Mouse (Mus musculus) hindbrain, embryonic 11.5 days (tissue): ENCODE measurements around the gene Prom2. TPM values are rescaled to one million over a fixed set of nuclear protein-coding genes. Genes with fewer than 3 reads are reported as not detected.

ENCODE experiments used
- ATAC-seq: fragments of 200-750 bp; cut with Nextera tagmentation; 2 replicates; pipeline ENCODE4 v1.8.0; 2017; ENCODE audit warnings: mild to moderate bottlenecking, moderate TSS enrichment, moderate library complexity; ENCODE audit not compliant: low FRiP score
- DNase-seq: peaks from one replicate; pipeline ENCODE4 v3.0.0-alpha.2; 2015; ENCODE audit warnings: low spot score
- H3K27ac ChIP-seq: fragments of 300-500 bp; sonication (generic); 2 replicates; pipeline ENCODE4 v1.5.1; 2014; ENCODE audit warnings: mild to moderate bottlenecking, low read depth, low read length
- H3K27me3 ChIP-seq: fragments of 300-500 bp; sonication (generic); 2 replicates; pipeline ENCODE4 v1.6.1; 2014; ENCODE audit warnings: mild to moderate bottlenecking, low read length, moderate library complexity, mixed read lengths; ENCODE audit not compliant: control insufficient read depth, insufficient read depth
- H3K36me3 ChIP-seq: fragments of 300-500 bp; sonication (generic); 2 replicates; pipeline ENCODE4 v1.6.1; 2014; ENCODE audit warnings: mild to moderate bottlenecking, low read length, moderate library complexity, mixed read lengths; ENCODE audit not compliant: control insufficient read depth, insufficient read depth
- H3K4me1 ChIP-seq: fragments of 300-500 bp; sonication (generic); replicated peaks from 2 replicates; pipeline ENCODE4 v1.6.1; 2014; ENCODE audit warnings: low read length, mixed read lengths; ENCODE audit not compliant: control insufficient read depth, insufficient read depth
- H3K4me2 ChIP-seq: fragments of 300-500 bp; sonication (generic); replicated peaks from 2 replicates; pipeline ENCODE4 v1.6.1; 2014; ENCODE audit warnings: mild to moderate bottlenecking, low read depth, low read length
- H3K4me3 ChIP-seq: fragments of 300-500 bp; sonication (generic); 2 replicates; pipeline ENCODE4 v1.5.1; 2014; ENCODE audit warnings: low read depth, low read length
- H3K9ac ChIP-seq: fragments of 300-500 bp; sonication (generic); 2 replicates; pipeline ENCODE4 v1.6.1; 2014; ENCODE audit warnings: low read depth, low read length
- H3K9me3 ChIP-seq: fragments of 300-500 bp; sonication (generic); 2 replicates; pipeline ENCODE4 v1.6.1; 2016; ENCODE audit warnings: low read length; ENCODE audit not compliant: control insufficient read depth
- WGBS: fragments of 180-500 bp; shearing (Covaris S2); extraction: QIAGEN DNeasy Blood & Tissue Kit; methylation state at CpG from one replicate; pipeline ENCODE4 v1.1.7; 2014; 5-methylcytosine and 5-hydroxymethylcytosine counted together
- polyA plus RNA-seq: library from polyadenylated mRNA; unstranded; fragments of >200 nt; fragmentation: Nextera tagmentation; extraction: Ambion mirVana; gene quantifications from 2 replicates; pipeline ENCODE4 v1.2.1, GENCODE M21; 2014

The Prom2 gene
- polyA plus RNA-seq, 1 experiment from 2014 or later: 0.86 TPM

GRCm38 (mm10) chr2:127535363-127535762 is 5.9 kb downstream of the Prom2 start:
- WGBS: 84% methylated on average over 9 of the region's 9 CpGs
- no peaks in the 10 kb centered on the region for H3K36me3 ChIP-seq
- ATAC-seq: no peak
- no peak overlapping the region for H3K4me3 ChIP-seq
- H3K4me2 ChIP-seq: no peak overlapping the region
- no peak overlapping the region for H3K9ac ChIP-seq
- peaks cover 15% of the 10 kb centered on the region for H3K27me3 ChIP-seq
- no peaks in the 10 kb centered on the region for H3K9me3 ChIP-seq
- no peak for DNase-seq
- no peak overlapping the region for H3K27ac ChIP-seq
- no peaks in the 10 kb centered on the region for H3K4me1 ChIP-seq

GRCm38 (mm10) chr2:127532379-127532778 is 8.9 kb downstream of the Prom2 start:
- Histone ChIP-seq H3K9me3 (no peaks in the 10 kb centered on the region), H3K4me1 (no peaks in the 10 kb centered on the region), H3K4me2 (no peak overlapping the region), H3K9ac (no peak overlapping the region), H3K4me3 (no peak overlapping the region), H3K27me3 (peaks cover 3% of the 10 kb centered on the region; the same call in 1 of the 2 replicates), H3K36me3 (no peaks in the 10 kb centered on the region), H3K27ac (no peak overlapping the region)
- peak; percentile 63 for DNase-seq
- WGBS: 14% methylated on average over 9 of the region's 9 CpGs
- ATAC-seq: no peak

- Histone ChIP-seq H3K4me3 (no peak overlapping the region), H3K9me3 (no peaks in the 10 kb centered on the region)
Measured at GRCm38 (mm10) chr2:127531592-127531991, 9.7 kb downstream of the Prom2 start.

GRCm38 (mm10) chr2:127530418-127530817 is 10.8 kb downstream of the Prom2 start:
- peaks cover 3% of the 10 kb centered on the region; the same call in 1 of the 2 replicates for H3K27me3 ChIP-seq
- no peak overlapping the region for H3K27ac ChIP-seq
- no peak overlapping the region for H3K9ac ChIP-seq
- 72% methylated on average over 3 of the region's 3 CpGs for WGBS
- H3K9me3 ChIP-seq: no peaks in the 10 kb centered on the region
- DNase-seq (no peak), ATAC-seq (no peak)
- no peak overlapping the region for H3K4me2 ChIP-seq
- no peaks in the 10 kb centered on the region for H3K4me1 ChIP-seq
- H3K4me3 ChIP-seq: no peak overlapping the region
- H3K36me3 ChIP-seq: no peaks in the 10 kb centered on the region

More at GRCm38 (mm10) chr2:127531592-127531991, 9.7 kb downstream of the Prom2 start:
- ATAC-seq (no peak), DNase-seq (no peak)
- H3K27ac ChIP-seq: no peak overlapping the region
- H3K4me1 ChIP-seq: no peaks in the 10 kb centered on the region
- H3K9ac ChIP-seq: no peak overlapping the region
- 88% methylated on average over 2 of the region's 2 CpGs for WGBS
- H3K27me3 ChIP-seq: peaks cover 3% of the 10 kb centered on the region; the same call in 1 of the 2 replicates
- H3K4me2 ChIP-seq: no peak overlapping the region
- no peaks in the 10 kb centered on the region for H3K36me3 ChIP-seq

- DNase-seq: no peak
- Histone ChIP-seq H3K9me3 (no peaks in the 10 kb centered on the region), H3K27me3 (no peaks in the 10 kb centered on the region), H3K4me1 (peaks cover 2% of the 10 kb centered on the region; the same call in 1 of the 2 replicates), H3K27ac (no peak overlapping the region), H3K36me3 (no peaks in the 10 kb centered on the region), H3K4me2 (no peak overlapping the region), H3K4me3 (no peak overlapping the region), H3K9ac (no peak overlapping the region)
- ATAC-seq: no peak
- WGBS: 82% methylated on average over 3 of the region's 3 CpGs
Measured at GRCm38 (mm10) chr2:127525004-127525775, 16.1 kb downstream of the Prom2 start.

GRCm38 (mm10) chr2:127523950-127524729 is 17.1 kb downstream of the Prom2 start:
- ATAC-seq: no peak
- H3K27me3 ChIP-seq: no peaks in the 10 kb centered on the region
- H3K9me3 ChIP-seq: no peaks in the 10 kb centered on the region
- no peak for DNase-seq
- H3K27ac ChIP-seq: no peak overlapping the region
- no peak overlapping the region for H3K9ac ChIP-seq
- 61% methylated on average over 7 of the region's 7 CpGs for WGBS
- H3K4me3 ChIP-seq: no peak overlapping the region
- peaks cover 2% of the 10 kb centered on the region; the same call in 1 of the 2 replicates for H3K4me1 ChIP-seq
- H3K36me3 ChIP-seq: no peaks in the 10 kb centered on the region
- no peak overlapping the region for H3K4me2 ChIP-seq

- H3K4me2 ChIP-seq: peak within 1 kb of the TSS; percentile 40
- no peaks in the 10 kb centered on the region for H3K36me3 ChIP-seq
- peak within 1 kb of the TSS; percentile 16; the same call in 1 of the 2 replicates for H3K9ac ChIP-seq
- peak; percentile 84 for ATAC-seq
- 1% methylated on average over 10 of the region's 10 CpGs for WGBS
- H3K9me3 ChIP-seq: no peaks in the 10 kb centered on the region
- peak; percentile 50 for DNase-seq
- 0 out of 2 replicates have a peak within 1 kb of the TSS, but pooled peaks have one; percentile 53 for H3K27ac ChIP-seq
- peak within 1 kb of the TSS; percentile 23 for H3K4me3 ChIP-seq
- H3K4me1 ChIP-seq: peaks cover 2% of the 10 kb centered on the region; the same call in 1 of the 2 replicates
- H3K27me3 ChIP-seq: no peaks in the 10 kb centered on the region
Measured at GRCm38 (mm10) chr2:127522006-127522441, 19.2 kb downstream of the Prom2 start, which contains the start of gene Kcnip3. Gene Kcnip3 (minus strand): TSS chr2:127522094.

- Histone ChIP-seq H3K4me1 (peaks cover 2% of the 10 kb centered on the region; the same call in 1 of the 2 replicates), H3K27ac (0 out of 2 replicates have a peak overlapping the region, but pooled peaks have one; percentile 53), H3K4me2 (peak overlapping the region; percentile 40), H3K9ac (peak overlapping the region; percentile 16; the same call in 1 of the 2 replicates), H3K9me3 (no peaks in the 10 kb centered on the region), H3K27me3 (no peaks in the 10 kb centered on the region), H3K4me3 (peak overlapping the region; percentile 23), H3K36me3 (no peaks in the 10 kb centered on the region)
- ATAC-seq: peak; percentile 75
- peak; percentile 53 for DNase-seq
- WGBS: under 1% methylated on average over 18 of the region's 18 CpGs
Measured at GRCm38 (mm10) chr2:127521172-127522005, 19.9 kb downstream of the Prom2 start.
